Mouse (Mus musculus): ENCODE data around the gene Sptbn2. TPM values are rescaled to one million over a fixed set of nuclear protein-coding genes. Genes with fewer than 3 reads are reported as not detected.

Sptbn2 gene
- polyA plus RNA-seq, 2 experiments, result 2.5 to 4.2 TPM

GRCm38 (mm10) chr19:4712781-4713526, 2.0 kb downstream of the Sptbn2 start:
- Histone ChIP-seq H3K27ac (replicated peaks; ENCODE audit: low read depth, low read length) (no peak overlapping the region), H3K4me3 (replicated peaks; ENCODE audit: low read length) (peak overlapping the region; percentile 56), H3K27me3 (ENCODE audit: control insufficient read depth, insufficient read depth, low read length) (peaks cover 48% of the 10 kb centered on the region), H3K9me3 (ENCODE audit: control insufficient read depth, low read length) (no peaks in the 10 kb centered on the region), H3K4me2 (replicated peaks; ENCODE audit: low read depth, low read length, severe bottlenecking) (peak overlapping the region; percentile 98), H3K36me3 (ENCODE audit: control insufficient read depth, insufficient read depth, low read length) (no peaks in the 10 kb centered on the region), H3K9ac (ENCODE audit: low read depth, low read length, severe bottlenecking) (no peak overlapping the region), H3K4me1 (ENCODE audit: control insufficient read depth, insufficient read depth, low read length) (peaks cover 4% of the 10 kb centered on the region; the same call in 1 of the 2 replicates)
- ATAC-seq (ENCODE audit: low FRiP score, low read depth) (0 out of 2 replicates have a peak, but pooled peaks have one; percentile 4), DNase-seq (ENCODE audit: low spot score) (no peak)
- WGBS, result 37% methylated on average over 13 of the region's 13 CpGs
- TF ChIP-seq POLR2A (IDR thresholded peaks at IDR 0.05; ENCODE audit: borderline replicate concordance, extremely low read depth, insufficient read depth, insufficient read length), result no peak

- H3K4me3 ChIP-seq (replicated peaks; ENCODE audit: low read length), result no peak overlapping the region
- no peaks in the 10 kb centered on the region for H3K36me3 ChIP-seq (ENCODE audit: control insufficient read depth, insufficient read depth, low read length)
- TF ChIP-seq POLR2A (IDR thresholded peaks at IDR 0.05; ENCODE audit: borderline replicate concordance, extremely low read depth, insufficient read depth, insufficient read length), result no peak
- 36% methylated on average over 3 of the region's 3 CpGs for WGBS
- H3K4me1 ChIP-seq (ENCODE audit: control insufficient read depth, insufficient read depth, low read length), result peaks cover 4% of the 10 kb centered on the region; the same call in 1 of the 2 replicates
- H3K27me3 ChIP-seq (ENCODE audit: control insufficient read depth, insufficient read depth, low read length), result peaks cover 48% of the 10 kb centered on the region
- H3K9me3 ChIP-seq (ENCODE audit: control insufficient read depth, low read length), result no peaks in the 10 kb centered on the region
- DNase-seq (ENCODE audit: low spot score) (no peak), ATAC-seq (ENCODE audit: low FRiP score, low read depth) (no peak)
- no peak overlapping the region for H3K27ac ChIP-seq (replicated peaks; ENCODE audit: low read depth, low read length)
- H3K4me2 ChIP-seq (replicated peaks; ENCODE audit: low read depth, low read length, severe bottlenecking), result no peak overlapping the region
- H3K9ac ChIP-seq (ENCODE audit: low read depth, low read length, severe bottlenecking), result no peak overlapping the region
Measured at GRCm38 (mm10) chr19:4713886-4714285, 2.9 kb downstream of the Sptbn2 start.

- no peaks in the 10 kb centered on the region for H3K9me3 ChIP-seq (ENCODE audit: control insufficient read depth, low read length)
- no peak for DNase-seq (ENCODE audit: low spot score)
- 96% methylated on average over 14 of the region's 14 CpGs for WGBS
- ATAC-seq (ENCODE audit: low FRiP score, low read depth), result no peak
- H3K9ac ChIP-seq (ENCODE audit: low read depth, low read length, severe bottlenecking), result no peak overlapping the region
- H3K36me3 ChIP-seq (ENCODE audit: control insufficient read depth, insufficient read depth, low read length), result no peaks in the 10 kb centered on the region
- no peak overlapping the region for H3K4me3 ChIP-seq (replicated peaks; ENCODE audit: low read length)
- peaks cover 27% of the 10 kb centered on the region for H3K27me3 ChIP-seq (ENCODE audit: control insufficient read depth, insufficient read depth, low read length)
- H3K4me1 ChIP-seq (ENCODE audit: control insufficient read depth, insufficient read depth, low read length), result peaks cover 5% of the 10 kb centered on the region; the same call in 1 of the 2 replicates
- no peak overlapping the region for H3K27ac ChIP-seq (replicated peaks; ENCODE audit: low read depth, low read length)
- no peak for TF ChIP-seq POLR2A (IDR thresholded peaks at IDR 0.05; ENCODE audit: borderline replicate concordance, extremely low read depth, insufficient read depth, insufficient read length)
- no peak overlapping the region for H3K4me2 ChIP-seq (replicated peaks; ENCODE audit: low read depth, low read length, severe bottlenecking)
Measured at GRCm38 (mm10) chr19:4716756-4717155, 5.8 kb downstream of the Sptbn2 start.

- ATAC-seq (ENCODE audit: low FRiP score, low read depth), result no peak
- H3K9me3 ChIP-seq (ENCODE audit: control insufficient read depth, low read length), result no peaks in the 10 kb centered on the region
- 96% methylated on average over 2 of the region's 2 CpGs for WGBS
- H3K27ac ChIP-seq (replicated peaks; ENCODE audit: low read depth, low read length), result no peak overlapping the region
- H3K4me2 ChIP-seq (replicated peaks; ENCODE audit: low read depth, low read length, severe bottlenecking), result no peak overlapping the region
- 0 out of 2 replicates have a peak, but pooled peaks cover 4% of the 10 kb centered on the region for H3K4me1 ChIP-seq (ENCODE audit: control insufficient read depth, insufficient read depth, low read length)
- no peak overlapping the region for H3K9ac ChIP-seq (ENCODE audit: low read depth, low read length, severe bottlenecking)
- H3K36me3 ChIP-seq (ENCODE audit: control insufficient read depth, insufficient read depth, low read length), result no peaks in the 10 kb centered on the region
- H3K27me3 ChIP-seq (ENCODE audit: control insufficient read depth, insufficient read depth, low read length), result peaks cover 23% of the 10 kb centered on the region
- no peak for DNase-seq (ENCODE audit: low spot score)
- no peak for TF ChIP-seq POLR2A (IDR thresholded peaks at IDR 0.05; ENCODE audit: borderline replicate concordance, extremely low read depth, insufficient read depth, insufficient read length)
- H3K4me3 ChIP-seq (replicated peaks; ENCODE audit: low read length), result no peak overlapping the region
Measured at GRCm38 (mm10) chr19:4717281-4717680, 6.3 kb downstream of the Sptbn2 start.

GRCm38 (mm10) chr19:4718716-4719115, 7.7 kb downstream of the Sptbn2 start:
- 40% methylated on average over 9 of the region's 12 CpGs for WGBS
- H3K9me3 ChIP-seq (ENCODE audit: control insufficient read depth, low read length), result no peaks in the 10 kb centered on the region

More at GRCm38 (mm10) chr19:4718716-4719115, 7.7 kb downstream of the Sptbn2 start:
- no peak overlapping the region for H3K27ac ChIP-seq (replicated peaks; ENCODE audit: low read depth, low read length)
- peaks cover 8% of the 10 kb centered on the region for H3K27me3 ChIP-seq (ENCODE audit: control insufficient read depth, insufficient read depth, low read length)
- DNase-seq (ENCODE audit: low spot score) (no peak), ATAC-seq (ENCODE audit: low FRiP score, low read depth) (no peak)
- no peak for TF ChIP-seq POLR2A (IDR thresholded peaks at IDR 0.05; ENCODE audit: borderline replicate concordance, extremely low read depth, insufficient read depth, insufficient read length)
- 0 out of 2 replicates have a peak, but pooled peaks cover 4% of the 10 kb centered on the region for H3K4me1 ChIP-seq (ENCODE audit: control insufficient read depth, insufficient read depth, low read length)
- H3K9ac ChIP-seq (ENCODE audit: low read depth, low read length, severe bottlenecking), result no peak overlapping the region
- H3K4me2 ChIP-seq (replicated peaks; ENCODE audit: low read depth, low read length, severe bottlenecking), result no peak overlapping the region
- no peaks in the 10 kb centered on the region for H3K36me3 ChIP-seq (ENCODE audit: control insufficient read depth, insufficient read depth, low read length)
- no peak overlapping the region for H3K4me3 ChIP-seq (replicated peaks; ENCODE audit: low read length)

Measured in limb, embryonic 14.5 days (tissue).